Mouse (Mus musculus) forebrain, postnatal 0 days (tissue): ENCODE measurements at regions not wholly inside any gene's neighbourhood (a gene's known extent, or its start where the extent isn't known, plus 50 kb on each side); places are given as distances from the start of the nearest gene placed in this dataset.

Source experiments
- ATAC-seq: fragments of 200-750 bp; cut with Nextera tagmentation; 2 replicates; pipeline ENCODE4 v1.8.0; 2017; ENCODE audit warnings: mild to moderate bottlenecking, moderate library complexity
- DNase-seq: peaks from one replicate; pipeline ENCODE4 v3.0.0-alpha.2; 2015
- H3K27ac ChIP-seq: fragments of 300-500 bp; sonication (generic); 2 replicates; pipeline ENCODE4 v1.5.1; 2014; ENCODE audit warnings: low read depth, mild to moderate bottlenecking, antibody characterized with exemption, low read length, moderate library complexity, mixed read lengths
- H3K27me3 ChIP-seq: fragments of 300-500 bp; sonication (generic); 2 replicates; pipeline ENCODE4 v1.6.1; 2014; ENCODE audit warnings: mild to moderate bottlenecking, low read length, mixed read lengths; ENCODE audit not compliant: insufficient read depth
- H3K36me3 ChIP-seq: fragments of 300-500 bp; sonication (generic); 2 replicates; pipeline ENCODE4 v1.6.1; 2014; ENCODE audit warnings: mild to moderate bottlenecking, moderate library complexity; ENCODE audit not compliant: insufficient read depth
- H3K4me1 ChIP-seq: fragments of 300-500 bp; sonication (generic); 2 replicates; pipeline ENCODE4 v1.6.1; 2014; ENCODE audit warnings: antibody characterized with exemption; ENCODE audit not compliant: insufficient read depth
- H3K4me2 ChIP-seq: fragments of 300-500 bp; sonication (generic); 2 replicates; pipeline ENCODE4 v1.6.1; 2014; ENCODE audit warnings: low read depth, mild to moderate bottlenecking, moderate library complexity
- H3K4me3 ChIP-seq: fragments of 300-500 bp; sonication (generic); 2 replicates; pipeline ENCODE4 v1.5.1; 2014; ENCODE audit warnings: low read depth, low read length, mixed read lengths
- H3K9ac ChIP-seq: fragments of 300-500 bp; sonication (generic); 2 replicates; pipeline ENCODE4 v1.6.1; 2014; ENCODE audit warnings: mild to moderate bottlenecking
- H3K9me3 ChIP-seq: fragments of 300-500 bp; sonication (generic); 2 replicates; pipeline ENCODE4 v1.6.1; 2016; ENCODE audit warnings: low read length
- CTCF ChIP-seq: sonication (generic); IDR thresholded peaks from 2 replicates; pipeline ENCODE4 v1.5.1; 2016; ENCODE audit warnings: antibody characterized with exemption, control low read depth, low read depth
- WGBS: fragments of 180-500 bp; shearing (Covaris S2); extraction: QIAGEN DNeasy Blood & Tissue Kit; methylation state at CpG from one replicate; pipeline ENCODE4 v1.1.7; 2014; 5-methylcytosine and 5-hydroxymethylcytosine counted together

DNA sequence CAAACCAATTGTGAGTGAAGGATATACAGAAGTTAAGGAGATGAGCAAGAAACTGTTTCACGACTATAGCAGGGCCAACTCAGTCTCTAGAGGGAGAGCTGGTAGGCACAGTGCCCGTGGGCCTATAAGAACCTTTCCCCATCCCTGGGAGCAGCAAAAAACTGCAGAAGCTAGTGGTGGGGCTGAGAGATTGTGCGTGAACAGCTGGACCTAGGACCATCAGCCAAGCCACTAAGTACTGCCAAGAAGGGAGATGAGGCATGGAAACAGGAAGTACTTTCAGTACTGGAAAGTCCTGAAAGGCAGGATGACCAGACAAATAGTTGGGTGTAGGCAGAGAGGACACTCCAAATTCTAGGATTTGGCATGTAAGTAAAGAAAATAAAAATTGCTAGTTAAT is 248.9 kb downstream of the Insc start:
- no peak for DNase-seq
- H3K36me3 ChIP-seq: no peaks in the 10 kb centered on the region
- no peak overlapping the region for H3K27ac ChIP-seq
- no peak overlapping the region for H3K4me2 ChIP-seq
- no peaks in the 10 kb centered on the region for H3K4me1 ChIP-seq
- no peak overlapping the region for H3K4me3 ChIP-seq
- WGBS: 92% methylated on average over 3 of the region's 3 CpGs
- no peak for TF ChIP-seq CTCF
- no peaks in the 10 kb centered on the region for H3K9me3 ChIP-seq
- H3K27me3 ChIP-seq: no peaks in the 10 kb centered on the region
- no peak for ATAC-seq
- H3K9ac ChIP-seq: no peak overlapping the region

DNA sequence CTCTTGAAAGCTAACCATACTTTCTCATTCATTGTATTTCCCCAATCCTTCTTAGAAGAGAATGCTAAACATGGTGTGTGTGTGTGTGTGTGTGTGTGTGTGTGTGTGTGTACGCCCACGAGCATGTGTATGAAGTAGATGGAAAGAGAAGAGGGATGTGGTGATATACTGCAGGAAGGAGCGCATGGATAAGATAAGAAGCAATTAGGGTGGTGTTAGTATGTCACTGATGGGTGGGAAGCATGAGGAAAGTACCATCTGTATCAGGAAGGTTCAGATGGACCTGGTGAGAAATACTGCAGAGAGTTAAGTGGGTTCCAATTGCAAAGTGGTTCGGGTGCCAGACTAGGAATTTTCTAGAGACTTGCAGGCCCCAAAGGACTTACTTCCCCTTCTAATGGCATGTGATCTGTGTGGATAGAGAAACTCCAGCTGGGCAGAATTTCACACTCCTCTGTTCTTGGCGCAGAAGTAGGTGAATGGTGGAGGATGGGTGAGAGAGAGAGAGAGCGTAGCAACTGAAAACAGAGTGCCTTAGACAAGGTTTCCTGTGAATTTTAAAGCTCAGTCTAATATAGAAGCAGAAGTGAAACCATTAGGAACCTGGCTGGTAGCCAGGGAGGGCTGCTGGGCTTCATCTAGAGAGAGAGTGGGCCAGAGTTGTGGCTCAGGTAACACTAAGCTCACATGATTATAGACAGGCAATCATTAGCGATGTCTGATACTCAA is 257.5 kb downstream of the Insc start:
- Histone ChIP-seq H3K4me1 (no peaks in the 10 kb centered on the region), H3K4me2 (no peak overlapping the region), H3K27ac (no peak overlapping the region), H3K36me3 (no peaks in the 10 kb centered on the region), H3K9ac (no peak overlapping the region), H3K4me3 (no peak overlapping the region), H3K27me3 (no peaks in the 10 kb centered on the region), H3K9me3 (no peaks in the 10 kb centered on the region)
- ATAC-seq (peak; percentile 36; the same call in 1 of the 2 replicates), DNase-seq (peak; percentile 10)
- TF ChIP-seq CTCF: no peak
- WGBS: 80% methylated on average over 7 of the region's 7 CpGs

DNA sequence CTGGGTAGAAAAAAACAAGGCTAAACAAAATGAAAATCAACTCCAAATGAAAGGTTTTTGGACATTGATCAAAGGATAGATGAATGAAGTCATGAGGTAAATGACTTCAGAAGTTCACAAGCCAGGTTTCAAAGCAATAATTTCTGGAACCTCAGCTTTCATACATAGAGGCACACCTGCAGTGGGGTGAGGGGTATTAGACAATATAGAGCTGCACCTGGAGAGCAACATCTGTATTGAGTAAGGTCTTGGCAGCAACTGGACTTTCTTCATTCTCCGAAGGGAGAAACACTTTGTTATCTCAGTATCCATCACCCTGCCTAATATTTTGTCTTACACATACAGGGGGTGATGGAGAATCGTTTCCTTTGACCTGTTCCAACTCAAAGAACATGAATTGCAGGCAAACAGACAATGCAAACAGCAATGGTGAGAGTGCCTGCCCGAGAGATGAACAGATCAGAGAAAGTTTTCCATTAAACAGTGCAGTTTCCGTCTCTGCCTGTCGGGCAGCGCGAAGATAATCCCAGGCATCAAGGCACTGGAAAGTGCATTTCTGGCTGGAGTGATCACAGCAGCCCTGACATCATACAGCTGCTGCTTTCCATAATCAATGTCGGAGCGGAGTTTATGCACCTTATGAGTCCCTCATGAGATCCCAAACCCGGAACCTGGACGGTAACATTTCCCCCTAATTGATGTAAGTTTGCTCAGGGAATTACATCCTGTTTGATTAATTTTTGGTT is 270.9 kb downstream of the Insc start:
- no peaks in the 10 kb centered on the region for H3K27me3 ChIP-seq
- no peak overlapping the region for H3K4me2 ChIP-seq
- no peak overlapping the region for H3K4me3 ChIP-seq
- DNase-seq: no peak
- H3K4me1 ChIP-seq: no peaks in the 10 kb centered on the region
- H3K27ac ChIP-seq: no peak overlapping the region
- H3K9ac ChIP-seq: no peak overlapping the region
- no peak for TF ChIP-seq CTCF
- H3K9me3 ChIP-seq: no peaks in the 10 kb centered on the region
- 84% methylated on average over 11 of the region's 11 CpGs for WGBS
- no peaks in the 10 kb centered on the region for H3K36me3 ChIP-seq
- ATAC-seq: no peak

DNA sequence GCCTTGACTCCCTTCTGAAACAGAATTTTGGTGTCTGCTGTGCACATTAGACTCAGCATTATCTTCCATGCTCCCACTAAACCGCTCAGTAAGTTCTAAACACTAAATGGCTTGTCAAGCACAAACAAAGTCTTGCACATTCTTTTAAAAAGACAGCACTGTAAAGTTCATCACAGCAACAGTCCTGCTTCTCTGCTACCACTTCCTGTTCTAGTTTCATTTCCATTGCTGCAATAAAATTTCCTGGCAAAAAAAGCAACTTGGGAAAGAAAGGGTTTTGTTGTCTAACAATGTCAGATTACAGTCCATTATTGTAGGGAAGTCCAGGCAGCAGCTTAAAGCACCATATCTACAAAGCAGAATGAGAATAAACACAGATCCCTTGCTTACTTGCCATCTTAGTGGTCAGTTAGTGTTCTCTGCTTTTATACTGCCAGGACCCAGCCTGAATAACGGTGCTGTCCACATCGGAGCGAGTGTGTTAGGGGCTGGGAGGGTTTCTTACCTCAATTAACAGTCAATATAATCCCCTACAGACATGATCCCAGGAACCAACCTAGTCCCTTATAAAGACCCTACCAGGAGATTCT is 276.0 kb downstream of the Insc start:
- no peaks in the 10 kb centered on the region for H3K4me1 ChIP-seq
- ATAC-seq (no peak), DNase-seq (no peak)
- H3K9ac ChIP-seq: no peak overlapping the region
- no peak for TF ChIP-seq CTCF
- no peaks in the 10 kb centered on the region for H3K36me3 ChIP-seq
- H3K27ac ChIP-seq: no peak overlapping the region
- no peak overlapping the region for H3K4me3 ChIP-seq
- H3K27me3 ChIP-seq: no peaks in the 10 kb centered on the region
- no peaks in the 10 kb centered on the region for H3K9me3 ChIP-seq
- no peak overlapping the region for H3K4me2 ChIP-seq
- WGBS: 67% methylated on average over 4 of the region's 4 CpGs

DNA sequence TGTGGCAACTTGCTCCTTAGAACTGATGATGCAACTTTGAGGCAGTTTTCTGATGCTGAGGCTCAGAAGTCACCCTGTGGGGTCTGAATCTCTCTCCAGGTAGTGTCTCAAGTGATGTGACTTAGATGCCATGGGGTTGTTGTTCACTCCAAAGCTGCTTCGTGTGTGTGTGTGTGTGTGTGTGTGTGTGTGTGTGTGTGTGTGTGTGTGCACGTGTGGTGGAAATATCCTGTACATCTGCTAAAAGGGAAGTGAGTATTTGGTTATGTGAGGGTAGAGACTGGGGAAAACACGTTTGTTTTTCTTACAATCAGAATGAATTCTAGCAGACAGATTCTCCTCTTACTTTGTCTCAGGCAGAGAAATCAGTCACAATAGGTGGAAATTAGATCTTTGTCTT is 276.5 kb downstream of the Insc start:
- Histone ChIP-seq H3K27ac (no peak overlapping the region), H3K27me3 (no peaks in the 10 kb centered on the region), H3K4me3 (no peak overlapping the region), H3K4me1 (no peaks in the 10 kb centered on the region), H3K36me3 (no peaks in the 10 kb centered on the region), H3K9ac (no peak overlapping the region), H3K9me3 (no peaks in the 10 kb centered on the region), H3K4me2 (no peak overlapping the region)
- ATAC-seq (no peak), DNase-seq (no peak)
- WGBS: 71% methylated on average over 3 of the region's 3 CpGs
- no peak for TF ChIP-seq CTCF

DNA sequence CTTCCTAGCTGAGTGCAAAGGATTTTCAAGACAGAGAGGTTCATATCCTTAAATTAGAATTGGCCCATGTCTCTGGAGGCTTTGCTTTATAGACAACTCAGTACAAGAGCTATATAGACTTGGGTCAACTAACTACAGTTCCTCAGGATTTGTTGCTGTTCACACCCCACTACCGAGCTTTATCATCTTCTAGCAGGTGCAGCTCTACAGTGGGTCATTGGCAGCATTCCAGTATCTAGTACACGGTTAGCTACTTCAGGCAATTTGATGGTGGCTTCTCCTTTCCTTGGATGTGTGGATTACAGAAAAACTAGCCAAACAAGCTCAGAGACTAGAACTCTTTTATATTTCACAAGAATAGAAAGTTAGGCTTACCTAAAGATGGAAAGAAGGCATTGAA is 282.3 kb downstream of the Insc start:
- Histone ChIP-seq H3K9ac (no peak overlapping the region), H3K4me3 (no peak overlapping the region), H3K4me2 (no peak overlapping the region), H3K4me1 (no peaks in the 10 kb centered on the region), H3K9me3 (no peaks in the 10 kb centered on the region), H3K27ac (no peak overlapping the region), H3K36me3 (no peaks in the 10 kb centered on the region), H3K27me3 (no peaks in the 10 kb centered on the region)
- no peak for DNase-seq
- no peak for ATAC-seq
- WGBS: 62% methylated on average over 2 of the region's 2 CpGs
- no peak for TF ChIP-seq CTCF

DNA sequence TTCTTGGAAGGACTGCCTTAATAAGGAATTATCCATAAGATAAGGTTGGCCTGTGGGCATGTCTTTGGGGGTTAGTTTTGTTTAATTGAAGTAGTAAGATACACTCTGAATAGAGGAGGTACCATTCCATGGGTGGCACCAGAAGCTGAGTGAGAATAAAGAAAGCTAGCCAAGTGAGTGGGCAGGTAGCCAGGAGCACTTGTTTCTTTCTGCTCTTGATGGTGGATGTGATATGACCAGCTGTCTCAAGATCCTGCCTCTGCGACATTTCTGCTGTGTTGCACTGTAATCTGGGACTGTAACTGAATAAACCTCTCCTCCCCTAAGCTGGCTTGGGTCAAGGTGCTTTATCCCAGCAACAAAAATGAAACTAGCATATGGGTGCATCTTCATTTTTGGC is 284.2 kb downstream of the Insc start:
- Histone ChIP-seq H3K9ac (no peak overlapping the region), H3K36me3 (no peaks in the 10 kb centered on the region), H3K9me3 (no peaks in the 10 kb centered on the region), H3K27me3 (no peaks in the 10 kb centered on the region), H3K27ac (no peak overlapping the region), H3K4me2 (no peak overlapping the region), H3K4me3 (no peak overlapping the region), H3K4me1 (no peaks in the 10 kb centered on the region)
- DNase-seq (no peak), ATAC-seq (no peak)
- 48% methylated on average over 1 of the region's 1 CpGs for WGBS
- no peak for TF ChIP-seq CTCF
